In genomic region chr4:151975441-151975840, GRCm38 (mm10) we compare ENCODE assay signal across 8 mouse cellular contexts. TPM values are rescaled to one million over a fixed set of nuclear protein-coding genes. Genes with fewer than 3 reads are reported as not detected.
DNase-seq lines count a peak whose midpoint lies in the region; ATAC-seq and TF ChIP-seq lines count a peak whose summit lies in the region.

No protein-coding gene starts in this region.

- no peaks in the 10 kb centered on the region for H3K27me3 ChIP-seq in heart, embryonic 11.5 days (ENCODE audit: control insufficient read depth, insufficient read depth, low read length)

- 89% methylated on average over 3 of the region's 3 CpGs for WGBS in heart, embryonic 11.5 days (ENCODE audit: insufficient replicate concordance)

- DNase-seq in adrenal gland, postnatal 36 days = peak; percentile 32 to 36
- no peak for DNase-seq in adrenal gland, adult 8-10 months
- no peak for DNase-seq in layer of hippocampus, adult 2 months (ENCODE audit: low spot score in 2 of 2)
- DNase-seq in layer of hippocampus, adult 18-20 months (ENCODE audit: low spot score in 2 of 2) = no peak
- DNase-seq in R1 (ENCODE audit: low read depth, low spot score) = peak; percentile 65
- peak; percentile 67 for DNase-seq in naive thymus-derived CD4-positive, alpha-beta T cell, adult 2 months (ENCODE audit: low read depth)
- no peak for DNase-seq in right cerebral cortex, adult 2 months (ENCODE audit: low spot score in 2 of 2)

- no peak overlapping the region for H3K9ac ChIP-seq in heart, embryonic 11.5 days (ENCODE audit: low read depth, low read length)

- peak; percentile 79 for TF ChIP-seq CTCF in layer of hippocampus, adult 2 months (conservative IDR thresholded peaks at IDR 0.05)

- no peaks in the 10 kb centered on the region for H3K9me3 ChIP-seq in heart, embryonic 11.5 days (replicated peaks; ENCODE audit: control insufficient read depth, low read length)

- no peak overlapping the region for H3K4me2 ChIP-seq in heart, embryonic 11.5 days

- H3K4me1 ChIP-seq in heart, embryonic 11.5 days (ENCODE audit: control insufficient read depth, insufficient read depth, low read length) = peaks cover 7% of the 10 kb centered on the region

- no peak for ATAC-seq in heart, embryonic 11.5 days (replicated peaks; ENCODE audit: insufficient number of reproducible peaks, low FRiP score, low TSS enrichment)

- H3K4me3 ChIP-seq in layer of hippocampus, adult 2 months = no peak overlapping the region
- H3K4me3 ChIP-seq in heart, embryonic 11.5 days (ENCODE audit: low read depth, low read length) = no peak overlapping the region

- H3K36me3 ChIP-seq in heart, embryonic 11.5 days (ENCODE audit: control insufficient read depth, insufficient read depth, low read length) = peaks cover 38% of the 10 kb centered on the region

- H3K27ac ChIP-seq in layer of hippocampus, adult 2 months = no peak overlapping the region
- H3K27ac ChIP-seq in heart, embryonic 11.5 days (ENCODE audit: low read depth, low read length) = no peak overlapping the region

RNA-seq across cellular contexts. Expression of gene Thap3, which starts 13.4 kb away (rescaled TPM):
- 10 to 100 TPM; 19.5 to 20.5 TPM for total RNA-seq in adrenal gland, postnatal 36 days (2021)
- 10 to 100 TPM; 25.7 to 46.9 (median 36.6) TPM for total RNA-seq in adrenal gland, adult 8-10 months (2022)
- 10 to 100 TPM; 26.8 to 29.7 TPM for total RNA-seq in layer of hippocampus, adult 2 months (2021)
- 10 to 100 TPM; 24.4 to 28.2 TPM for total RNA-seq in layer of hippocampus, adult 18-20 months (2021)
- 18.9 and 19.7 TPM in 2 replicates for polyA plus RNA-seq in heart, embryonic 11.5 days (2014; fragmentation: Nextera tagmentation; extraction: Ambion mirVana)

RNA-seq across cellular contexts. Expression of gene Phf13, which starts 20.6 kb away (rescaled TPM):
- 10 to 100 TPM; 17.2 to 17.7 TPM for total RNA-seq in adrenal gland, postnatal 36 days (2021)
- 10 to 100 TPM; 14.0 to 20.5 (median 18.6) TPM for total RNA-seq in adrenal gland, adult 8-10 months (2022)
- total RNA-seq in layer of hippocampus, adult 2 months (2021) = 10 to 100 TPM; 10.5 to 10.8 TPM
- 10 to 100 TPM; 12.6 to 12.8 TPM for total RNA-seq in layer of hippocampus, adult 18-20 months (2021)
- 14.3 and 21.7 TPM in 2 replicates for polyA plus RNA-seq in heart, embryonic 11.5 days (2014; fragmentation: Nextera tagmentation; extraction: Ambion mirVana)

RNA-seq across cellular contexts. Expression of gene Klhl21, which starts 33.2 kb away (rescaled TPM):
- 10 to 100 TPM; 21.7 to 29.7 TPM for total RNA-seq in adrenal gland, postnatal 36 days (2021)
- 10 to 100 TPM; 23.9 to 34.2 (median 31.1) TPM for total RNA-seq in adrenal gland, adult 8-10 months (2022)
- total RNA-seq in layer of hippocampus, adult 2 months (2021) = 10 to 100 TPM; 19.4 to 23.2 TPM
- total RNA-seq in layer of hippocampus, adult 18-20 months (2021) = 10 to 100 TPM; 22.2 to 24.4 TPM
- polyA plus RNA-seq in heart, embryonic 11.5 days (2014; fragmentation: Nextera tagmentation; extraction: Ambion mirVana) = 11.4 and 17.8 TPM in 2 replicates

RNA-seq across cellular contexts. Expression of gene Dnajc11, which starts 42.0 kb away (rescaled TPM):
- 10 to 100 TPM; 93.5 to 95.9 TPM for total RNA-seq in adrenal gland, postnatal 36 days (2021)
- total RNA-seq in adrenal gland, adult 8-10 months (2022) = 100 to 1,000 TPM in 2 of 4 experiments, 10 to 100 TPM in 2; 84.6 to 116 (median 104) TPM
- total RNA-seq in layer of hippocampus, adult 2 months (2021) = 10 to 100 TPM; 68.2 to 69.1 TPM
- total RNA-seq in layer of hippocampus, adult 18-20 months (2021) = 10 to 100 TPM; 65.4 to 67.7 TPM
- 57.7 and 57.8 TPM in 2 replicates for polyA plus RNA-seq in heart, embryonic 11.5 days (2014; fragmentation: Nextera tagmentation; extraction: Ambion mirVana)

RNA-seq across cellular contexts. Expression of gene Zbtb48, which starts 52.0 kb away (rescaled TPM):
- 1 to 10 TPM; 8.6 to 9.7 TPM for total RNA-seq in adrenal gland, postnatal 36 days (2021)
- total RNA-seq in adrenal gland, adult 8-10 months (2022) = 10 to 100 TPM in 3 of 4 experiments, 1 to 10 TPM in 1; 7.1 to 17.4 (median 13.7) TPM
- total RNA-seq in layer of hippocampus, adult 2 months (2021) = 10 to 100 TPM; 12.7 to 16.9 TPM
- 10 to 100 TPM; 11.2 to 12.8 TPM for total RNA-seq in layer of hippocampus, adult 18-20 months (2021)
- polyA plus RNA-seq in heart, embryonic 11.5 days (2014; fragmentation: Nextera tagmentation; extraction: Ambion mirVana) = 11.8 and 12.2 TPM in 2 replicates

Comparison
In these comparisons a context has a peak if more than half of its experiments do, and no peak if none do; other contexts are left out.
1. DNase-seq: peak in adrenal gland, postnatal 36 days (2 of 2), R1 (single experiment) and naive thymus-derived CD4-positive, alpha-beta T cell, adult 2 months (single experiment); none in adrenal gland, adult 8-10 months (single experiment), layer of hippocampus, adult 2 months (0 of 2), layer of hippocampus, adult 18-20 months (0 of 2) and right cerebral cortex, adult 2 months (0 of 2).